Mouse (Mus musculus) myocyte (in vitro differentiated cells): ENCODE measurements around the gene Astn1. TPM values are rescaled to one million over a fixed set of nuclear protein-coding genes. Genes with fewer than 3 reads are reported as not detected.

Experiments used
- H3K27me3 ChIP-seq: one replicate; pipeline ENCODE4 v1.6.1; 2011; ENCODE audit not compliant: control insufficient read depth, insufficient read depth, insufficient read length
- H3K36me3 ChIP-seq: one replicate; pipeline ENCODE4 v1.6.1; 2011; ENCODE audit not compliant: control insufficient read depth, insufficient read depth
- H3K4me2 ChIP-seq: one replicate; pipeline ENCODE4 v1.6.1; 2011; ENCODE audit warnings: low read depth, control low read depth
- H3K4me3 ChIP-seq: one replicate; pipeline ENCODE4 v1.5.1; 2011; ENCODE audit warnings: mild to moderate bottlenecking, control low read depth, moderate library complexity
- H3K79me2 ChIP-seq: one replicate; pipeline ENCODE4 v1.6.1; 2011; ENCODE audit not compliant: control insufficient read depth, insufficient read depth
- H3ac ChIP-seq: one replicate; pipeline ENCODE4 v1.6.1; 2011; ENCODE audit not compliant: control insufficient read depth, insufficient read length
- CEBPB ChIP-seq: IDR thresholded peaks from 2 replicates; pipeline ENCODE4 v1.6.1; 2011; ENCODE audit warnings: mild to moderate bottlenecking, moderate library complexity; ENCODE audit not compliant: poor library complexity, insufficient read depth, severe bottlenecking
- E2F4 ChIP-seq: IDR thresholded peaks from one replicate; pipeline ENCODE4 v1.6.1; 2011; ENCODE audit warnings: mild to moderate bottlenecking, control low read depth, moderate library complexity; ENCODE audit not compliant: insufficient read depth
- MAX ChIP-seq: IDR thresholded peaks from one replicate; pipeline ENCODE4 v1.6.1; 2011; ENCODE audit warnings: low read depth, mild to moderate bottlenecking, control low read depth
- MYOD1 ChIP-seq, 3 experiments: IDR thresholded peaks; one replicate each; pipeline ENCODE4 v1.6.1; 2011; ENCODE audit warnings: control low read depth in 2 of 3, low read depth in 2 of 3, mild to moderate bottlenecking in 2 of 3, moderate library complexity in 1 of 3; ENCODE audit not compliant: insufficient read length in 2 of 3, control insufficient read depth in 1 of 3
- MYOG ChIP-seq, 3 experiments: IDR thresholded peaks; one replicate each; pipeline ENCODE4 v1.6.1; 2011; ENCODE audit warnings: control low read depth in 2 of 3, low read depth in 2 of 3, mild to moderate bottlenecking in 2 of 3; ENCODE audit not compliant: insufficient read length in 2 of 3, control insufficient read depth in 1 of 3, insufficient read depth in 1 of 3
- POLR2A ChIP-seq: IDR thresholded peaks from one replicate; pipeline ENCODE4 v1.6.1; 2011; ENCODE audit warnings: low read depth, mild to moderate bottlenecking, control low read depth, moderate library complexity; ENCODE audit not compliant: insufficient read length
- POLR2AphosphoS2 ChIP-seq: IDR thresholded peaks from one replicate; pipeline ENCODE4 v1.6.1; 2011; ENCODE audit warnings: low read depth, control low read depth; ENCODE audit not compliant: insufficient read length
- REST ChIP-seq: IDR thresholded peaks from one replicate; pipeline ENCODE4 v1.6.1; 2011; ENCODE audit warnings: mild to moderate bottlenecking, control low read depth, moderate library complexity; ENCODE audit not compliant: insufficient read depth, insufficient read length
- SRF ChIP-seq: IDR thresholded peaks from one replicate; pipeline ENCODE4 v1.6.1; 2011; ENCODE audit warnings: low read depth; ENCODE audit not compliant: control insufficient read depth, insufficient read length
- TCF12 ChIP-seq: IDR thresholded peaks from one replicate; pipeline ENCODE4 v1.6.1; 2011; ENCODE audit warnings: mild to moderate bottlenecking, control low read depth; ENCODE audit not compliant: poor library complexity, insufficient read depth, severe bottlenecking
- TCF3 ChIP-seq: IDR thresholded peaks from one replicate; pipeline ENCODE4 v1.6.1; 2011; ENCODE audit warnings: low read depth, control low read depth; ENCODE audit not compliant: insufficient read length
- USF1 ChIP-seq: IDR thresholded peaks from one replicate; pipeline ENCODE4 v1.6.1; 2011; ENCODE audit warnings: low read depth, mild to moderate bottlenecking, control low read depth, moderate library complexity
- polyA plus RNA-seq: library from polyadenylated mRNA; unstranded; fragments of >200 nt; fragmentation: generic; extraction: Trizol; gene quantifications from one replicate; pipeline ENCODE4 v1.2.1, GENCODE M21; 2012; ENCODE audit warnings: missing spikeins

Gene Astn1
- polyA plus RNA-seq, 1 experiment, result not detected

DNA sequence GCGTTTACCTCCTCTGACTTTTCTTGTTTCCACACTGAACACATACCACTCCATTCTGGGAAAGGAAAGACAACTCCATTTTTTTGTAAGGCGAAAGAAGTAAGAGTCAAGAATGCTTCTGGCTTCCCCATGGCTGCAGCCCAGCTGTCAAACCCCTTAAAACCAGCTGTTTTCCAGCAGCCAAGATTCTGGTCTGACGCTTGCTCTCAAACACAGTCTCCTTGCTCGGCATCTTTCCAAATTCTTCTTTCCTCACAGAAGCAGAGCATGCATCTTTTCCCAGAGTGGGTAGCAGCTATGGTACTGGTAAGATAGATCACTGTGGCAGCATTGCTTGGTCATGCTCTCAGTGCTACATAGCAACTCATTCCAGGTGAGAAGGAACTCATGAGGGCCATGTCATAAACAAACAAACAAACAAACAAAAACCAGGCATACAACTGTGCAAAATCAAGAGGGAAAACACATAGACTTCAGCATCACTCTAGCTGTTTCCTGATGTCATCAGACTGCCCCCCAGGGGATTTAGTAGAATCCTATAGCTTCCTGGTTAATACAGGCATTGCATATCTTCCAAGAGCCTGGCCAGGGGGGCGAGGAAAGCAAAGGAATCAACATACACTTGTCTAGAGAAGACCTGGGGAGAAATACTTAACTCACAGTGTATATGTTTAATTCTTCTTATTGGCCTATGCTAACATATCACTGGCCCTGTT lies 8.3 kb upstream of the Astn1 start:
- peaks cover 16% of the 10 kb centered on the region for H3K27me3 ChIP-seq
- no peak overlapping the region for H3K4me3 ChIP-seq
- no peaks in the 10 kb centered on the region for H3K36me3 ChIP-seq
- TF ChIP-seq MYOD1 (IDR thresholded peaks at IDR 0.05; ENCODE audit: control insufficient read depth in 1 of 3, insufficient read length in 2 of 3, low read depth in 2 of 3) (no peak), MYOG (IDR thresholded peaks at IDR 0.05; ENCODE audit: control insufficient read depth in 1 of 3, insufficient read depth in 1 of 3, insufficient read length in 2 of 3, low read depth in 2 of 3) (no peak), USF1 (no peak), CEBPB (no peak), POLR2AphosphoS2 (no peak), E2F4 (no peak), SRF (no peak), REST (no peak), TCF3 (no peak), POLR2A (no peak), MAX (no peak)
- H3ac ChIP-seq, result no peak overlapping the region
- H3K4me2 ChIP-seq, result no peak overlapping the region
- H3K79me2 ChIP-seq, result no peaks in the 10 kb centered on the region

- H3K36me3 ChIP-seq, result no peaks in the 10 kb centered on the region
- no peak overlapping the region for H3K4me2 ChIP-seq
- H3ac ChIP-seq, result no peak overlapping the region
- no peaks in the 10 kb centered on the region for H3K79me2 ChIP-seq
- no peak for TF ChIP-seq SRF
- TF ChIP-seq CEBPB, result no peak
- TF ChIP-seq TCF12, result no peak
- TF ChIP-seq REST, result no peak
- TF ChIP-seq TCF3, result no peak
- TF ChIP-seq USF1, result no peak
- H3K27me3 ChIP-seq, result peaks cover 16% of the 10 kb centered on the region
- H3K4me3 ChIP-seq, result no peak overlapping the region
Measured at GRCm38 (mm10) chr1:158355177-158356050, 6.7 kb upstream of the Astn1 start.

- H3K4me3 ChIP-seq, result no peak within 1 kb of the TSS
- no peaks in the 10 kb centered on the region for H3K79me2 ChIP-seq
- H3K4me2 ChIP-seq, result no peak within 1 kb of the TSS
- TF ChIP-seq E2F4, result no peak
- no peak for TF ChIP-seq POLR2AphosphoS2
- TF ChIP-seq POLR2A, result no peak
- no peak for TF ChIP-seq USF1
- no peak for TF ChIP-seq MYOG (IDR thresholded peaks at IDR 0.05; ENCODE audit: control insufficient read depth in 1 of 3, insufficient read depth in 1 of 3, insufficient read length in 2 of 3, low read depth in 2 of 3)
- no peak for TF ChIP-seq SRF
- TF ChIP-seq REST, result no peak
- H3K36me3 ChIP-seq, result no peaks in the 10 kb centered on the region
- H3K27me3 ChIP-seq, result peaks cover 16% of the 10 kb centered on the region
- H3ac ChIP-seq, result no peak within 1 kb of the TSS
Measured at GRCm38 (mm10) chr1:158356051-158356461, 6.0 kb upstream of the Astn1 start, which contains the start of gene Brinp2. Brinp2 (minus strand) TSS chr1:158356326.

- no peak overlapping the region for H3K4me2 ChIP-seq
- no peaks in the 10 kb centered on the region for H3K79me2 ChIP-seq
- no peaks in the 10 kb centered on the region for H3K36me3 ChIP-seq
- no peak for TF ChIP-seq SRF
- no peak for TF ChIP-seq MAX
- no peak for TF ChIP-seq REST
- no peak for TF ChIP-seq POLR2AphosphoS2
- TF ChIP-seq USF1, result no peak
- TF ChIP-seq E2F4, result no peak
- no peak for TF ChIP-seq POLR2A
- TF ChIP-seq MYOG (IDR thresholded peaks at IDR 0.05; ENCODE audit: control insufficient read depth in 1 of 3, insufficient read depth in 1 of 3, insufficient read length in 2 of 3, low read depth in 2 of 3), result no peak
- no peak for TF ChIP-seq TCF12
- TF ChIP-seq MYOD1 (IDR thresholded peaks at IDR 0.05; ENCODE audit: control insufficient read depth in 1 of 3, insufficient read length in 2 of 3, low read depth in 2 of 3), result no peak
- H3K27me3 ChIP-seq, result no peaks in the 10 kb centered on the region
- H3K4me3 ChIP-seq, result no peak overlapping the region
- no peak overlapping the region for H3ac ChIP-seq
Measured at GRCm38 (mm10) chr1:158362292-158363101, 424 bp downstream of the Astn1 start.
